Comparison of ENCODE assay signal across 29 mouse cellular contexts in the genomic region with DNA sequence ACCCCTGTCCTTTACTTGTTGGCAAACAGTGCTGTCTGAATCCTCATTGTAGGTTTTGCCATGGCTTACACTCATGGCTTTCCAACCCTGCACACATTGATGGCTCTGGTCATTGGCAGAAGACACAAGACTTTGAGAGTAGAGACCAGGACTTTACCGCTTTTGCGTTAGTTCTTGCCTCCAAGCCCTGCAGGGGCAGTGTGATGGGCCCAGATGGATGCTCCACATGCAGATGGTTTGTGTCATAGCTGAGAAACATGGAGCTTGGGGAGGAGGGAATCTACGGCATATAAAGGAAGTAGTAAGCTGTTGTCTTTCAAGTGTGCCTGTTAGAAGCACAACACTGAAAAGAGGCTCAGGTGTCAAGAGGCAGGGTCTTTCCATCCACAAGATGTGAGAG.
"Had no signal": no experiment of that assay in that cellular context is flagged by ENCODE, and none has a peak within 500 bp of the region (broad histone marks: within the 10 kb centered on the region; RNA-seq: fewer than 3 reads in every experiment).

No protein-coding gene starts in this region.

- H3K27ac ChIP-seq: heart, embryonic 10.5 days; heart, embryonic 13.5 days; heart, embryonic 15.5 days; hindbrain, embryonic 10.5 days; hindbrain, embryonic 12.5 days; hindbrain, embryonic 13.5 days; hindbrain, embryonic 14.5 days; hindbrain, embryonic 15.5 days; hindbrain, postnatal 0 days; intestine, embryonic 15.5 days; kidney, embryonic 15.5 days; kidney, postnatal 0 days; left cerebral cortex, adult 2 months had no signal

- H3K4me3 ChIP-seq: heart, embryonic 10.5 days; heart, embryonic 12.5 days; heart, embryonic 13.5 days; heart, embryonic 15.5 days; hindbrain, embryonic 10.5 days; hindbrain, embryonic 12.5 days; hindbrain, embryonic 13.5 days; hindbrain, embryonic 15.5 days; intestine, embryonic 15.5 days; kidney, embryonic 15.5 days; left cerebral cortex, adult 2 months had no signal

- DNase-seq: heart, postnatal 14 days; heart, postnatal 36 days; heart, postnatal 4 days; kidney, adult 11 months; kidney, adult 18-20 months; kidney, adult 2 months; kidney, adult 8-10 months; kidney, adult 9 months; kidney, postnatal 10 days; kidney, postnatal 14 days; kidney, postnatal 25 days; kidney, postnatal 36 days; kidney, postnatal 4 days; layer of hippocampus, adult 9-11 months; layer of hippocampus, postnatal 36 days had no signal
